Mouse (Mus musculus): Measurements from ENCODE around the gene Ubxn11. TPM values are rescaled to one million over a fixed set of nuclear protein-coding genes. Genes with fewer than 3 reads are reported as not detected.

The Ubxn11 gene
- polyA plus RNA-seq, 1 experiment = 6.2 TPM

GRCm38 (mm10) chr4:134149389-134149788 is 47.0 kb downstream of the Ubxn11 start:
- no peak for TF ChIP-seq GATA1 (IDR thresholded peaks at IDR 0.05; ENCODE audit: low read length)

- TF ChIP-seq GATA1 (IDR thresholded peaks at IDR 0.05; ENCODE audit: low read length) = no peak
These were observed 49.7 kb downstream of the Ubxn11 start for GRCm38 (mm10) chr4:134152112-134152511.

GRCm38 (mm10) chr4:134153656-134154055 is 51.3 kb downstream of the Ubxn11 start:
- no peak for TF ChIP-seq GATA1 (IDR thresholded peaks at IDR 0.05; ENCODE audit: low read length)

- no peak for TF ChIP-seq GATA1 (IDR thresholded peaks at IDR 0.05; ENCODE audit: low read length)
These were observed 52.0 kb downstream of the Ubxn11 start for GRCm38 (mm10) chr4:134154354-134154753.

GRCm38 (mm10) chr4:134155531-134155930 is 53.2 kb downstream of the Ubxn11 start:
- no peak for TF ChIP-seq GATA1 (IDR thresholded peaks at IDR 0.05; ENCODE audit: low read length)

DNA sequence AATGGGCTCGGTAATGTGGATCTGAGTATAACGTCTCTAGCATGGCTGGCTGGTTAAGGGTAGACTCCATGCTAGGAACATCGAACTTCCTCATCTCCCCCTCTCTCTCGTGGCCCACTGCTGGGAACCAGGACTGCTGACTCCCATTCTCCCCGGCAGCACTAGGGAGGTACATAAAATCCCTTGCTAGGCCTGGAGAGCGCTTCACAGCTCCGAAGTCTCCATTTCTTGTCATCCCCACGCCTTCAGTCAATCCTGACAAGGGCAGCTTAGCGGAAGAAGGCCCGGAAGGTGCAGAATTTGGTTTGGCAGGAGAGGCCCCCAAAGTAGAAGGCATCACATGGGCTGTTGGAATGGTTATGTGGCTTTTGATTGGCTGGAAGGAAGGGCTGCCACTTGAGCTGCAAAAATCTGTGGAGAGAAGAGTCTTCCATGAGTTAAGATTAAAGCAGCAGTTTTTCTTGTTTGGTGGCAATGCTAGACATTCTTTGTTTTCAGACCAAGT is 53.6 kb downstream of the Ubxn11 start:
- TF ChIP-seq GATA1 (IDR thresholded peaks at IDR 0.05; ENCODE audit: low read length) = no peak

- no peak for TF ChIP-seq GATA1 (IDR thresholded peaks at IDR 0.05; ENCODE audit: low read length)
These were observed 54.4 kb downstream of the Ubxn11 start for GRCm38 (mm10) chr4:134156744-134157143.

DNA sequence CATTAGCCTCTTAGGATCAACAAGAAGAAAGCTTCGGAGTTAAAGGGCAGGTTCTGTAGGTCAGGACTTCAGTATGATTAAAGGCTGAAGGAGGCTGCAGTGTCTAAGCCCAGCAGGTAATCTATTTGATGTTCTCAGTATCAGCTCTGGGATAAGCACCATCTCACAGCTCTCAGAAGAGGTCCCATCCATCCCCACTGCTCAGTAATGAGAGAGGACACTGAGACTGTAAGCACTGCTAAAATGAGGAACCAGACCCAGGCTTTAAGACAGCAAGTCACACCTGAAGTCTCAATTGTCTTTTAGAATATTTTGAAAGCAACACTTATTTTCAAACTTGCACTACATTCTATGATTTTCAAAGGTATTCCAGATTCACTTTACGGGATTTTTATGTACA is 55.2 kb downstream of the Ubxn11 start:
- no peak for TF ChIP-seq GATA1 (IDR thresholded peaks at IDR 0.05; ENCODE audit: low read length)

DNA sequence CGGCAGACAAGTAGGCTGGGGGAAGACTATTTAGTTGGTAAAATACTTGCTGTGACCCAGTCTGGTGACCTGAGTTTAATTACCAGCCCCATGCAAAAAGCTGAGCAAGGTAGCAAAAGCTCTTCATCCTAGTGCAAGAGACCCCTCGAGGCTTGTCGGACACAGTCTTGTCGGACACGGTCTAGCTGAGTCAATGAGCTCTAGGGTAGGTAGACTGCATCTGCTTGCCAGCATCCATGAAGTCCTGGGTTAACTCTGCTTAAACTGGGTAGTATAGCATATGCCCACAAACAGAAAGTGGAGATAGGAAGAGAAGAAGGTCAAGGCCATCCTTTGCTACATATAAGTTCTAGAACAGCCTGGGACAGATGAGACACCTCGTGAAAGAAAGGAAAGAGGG is 56.4 kb downstream of the Ubxn11 start:
- TF ChIP-seq GATA1 (IDR thresholded peaks at IDR 0.05; ENCODE audit: low read length) = no peak

DNA sequence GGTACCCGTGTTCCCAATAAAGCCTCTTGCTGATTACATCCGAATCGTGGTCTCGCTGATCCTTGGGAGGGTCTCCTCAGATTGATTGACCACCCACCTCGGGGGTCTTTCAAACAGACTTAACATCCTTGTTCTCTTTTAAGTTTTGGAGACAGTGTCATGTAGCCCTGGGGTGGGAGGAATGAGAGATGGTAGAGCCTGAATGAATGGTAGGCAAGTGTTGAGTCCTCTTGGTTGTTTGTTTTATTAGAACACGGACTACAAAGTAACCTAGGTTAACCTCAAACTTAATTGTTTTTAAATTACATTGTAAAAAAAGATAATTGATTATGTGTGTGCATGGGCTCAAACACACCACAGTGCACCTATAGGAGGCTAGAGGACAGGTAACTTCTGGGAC is 62.2 kb downstream of the Ubxn11 start:
- no peak for TF ChIP-seq GATA1 (IDR thresholded peaks at IDR 0.05; ENCODE audit: low read length)

DNA sequence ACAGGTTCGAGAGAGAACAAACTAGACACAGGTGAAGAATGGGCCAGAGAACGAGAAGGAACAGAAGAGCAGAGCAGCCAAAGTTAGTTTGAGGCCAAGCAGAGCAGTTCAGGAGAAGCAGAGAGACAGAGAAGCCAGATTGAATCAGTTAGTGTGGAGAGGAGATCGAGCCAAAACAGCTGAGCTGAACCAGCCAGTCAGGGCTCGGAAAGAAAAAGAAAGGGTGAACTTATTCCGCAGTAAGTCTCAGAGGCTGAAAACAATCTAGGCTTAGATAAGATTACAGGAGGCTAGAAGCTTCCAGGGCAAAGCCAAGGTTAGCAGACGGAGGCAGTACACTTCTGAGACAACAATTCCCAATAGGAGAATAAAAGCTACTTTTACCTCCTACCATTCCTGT is 62.7 kb downstream of the Ubxn11 start:
- TF ChIP-seq GATA1 (IDR thresholded peaks at IDR 0.05; ENCODE audit: low read length) = no peak

- no peak for TF ChIP-seq GATA1 (IDR thresholded peaks at IDR 0.05; ENCODE audit: low read length)
These were observed 63.4 kb downstream of the Ubxn11 start for GRCm38 (mm10) chr4:134165548-134166465.

GRCm38 (mm10) chr4:134166906-134167305 is 64.5 kb downstream of the Ubxn11 start:
- no peak for TF ChIP-seq GATA1 (IDR thresholded peaks at IDR 0.05; ENCODE audit: low read length)

DNA sequence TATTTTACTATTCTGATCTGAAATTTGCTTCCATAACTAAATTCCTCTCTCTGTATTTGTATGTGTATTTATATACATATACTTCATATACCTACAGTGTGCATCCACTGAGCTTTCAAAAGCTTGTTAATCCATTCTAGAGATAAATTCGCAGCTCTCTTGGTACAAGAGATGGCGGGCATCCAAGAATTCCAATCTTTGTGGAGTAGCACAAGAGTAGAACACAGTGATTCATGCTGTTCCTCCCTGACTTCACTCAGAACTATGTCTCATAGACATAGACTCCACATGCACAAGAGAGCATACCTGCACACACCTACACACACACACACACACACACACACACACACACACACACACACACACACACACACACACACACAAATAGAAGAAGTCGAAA is 70.0 kb downstream of the Ubxn11 start:
- TF ChIP-seq GATA1 (IDR thresholded peaks at IDR 0.05; ENCODE audit: low read length) = no peak

Other genes starting within 250 kb of the Ubxn11 start
- 2.4 and 3.7 TPM in 2 replicates for gene Rps6ka1, start 214.8 kb upstream of the Ubxn11 start, polyA plus RNA-seq (2012)
- gene Hmgn2, start 133.9 kb upstream of the Ubxn11 start, polyA plus RNA-seq (2012) = 641 and 793 TPM in 2 replicates
- gene Dhdds, start 101.7 kb upstream of the Ubxn11 start, polyA plus RNA-seq (2012) = 24.0 and 27.2 TPM in 2 replicates
- not detected in 2 replicates for gene Lin28a, start 83.7 kb upstream of the Ubxn11 start, polyA plus RNA-seq (2012)
- gene Zfp683, start 48.7 kb upstream of the Ubxn11 start, polyA plus RNA-seq (2012) = not detected in 2 replicates
- gene Crybg2, start 41.8 kb upstream of the Ubxn11 start, polyA plus RNA-seq (2012) = 0.13 TPM in 2 replicates
- gene Cd52, start 7.5 kb upstream of the Ubxn11 start, polyA plus RNA-seq (2012) = 0.18 TPM in 1 of 2 replicates, not detected in the other
- 86.9 and 168 TPM in 2 replicates for gene Sh3bgrl3, start 26.2 kb downstream of the Ubxn11 start, polyA plus RNA-seq (2012)
- 35.7 and 85.6 TPM in 2 replicates for gene Cep85, start 84.5 kb downstream of the Ubxn11 start, polyA plus RNA-seq (2012)
- gene Gm7534, start 100.4 kb downstream of the Ubxn11 start, polyA plus RNA-seq (2012) = not detected in 2 replicates
- not detected in 2 replicates for gene Catsper4, start 124.8 kb downstream of the Ubxn11 start, polyA plus RNA-seq (2012)
- not detected in 2 replicates for gene Cnksr1, start 135.8 kb downstream of the Ubxn11 start, polyA plus RNA-seq (2012)
- gene E130218I03Rik, start 141.1 kb downstream of the Ubxn11 start, polyA plus RNA-seq (2012) = 0.05 TPM in 1 of 2 replicates, not detected in the other
- 58.7 and 64.4 TPM in 2 replicates for gene Zfp593, start 143.0 kb downstream of the Ubxn11 start, polyA plus RNA-seq (2012)
- not detected in 2 replicates for gene Gm30191, start 144.4 kb downstream of the Ubxn11 start, polyA plus RNA-seq (2012)
- not detected in 2 replicates for gene Grrp1, start 151.5 kb downstream of the Ubxn11 start, polyA plus RNA-seq (2012)
- 4.3 and 4.6 TPM in 2 replicates for gene Pdik1l, start 185.3 kb downstream of the Ubxn11 start, polyA plus RNA-seq (2012)
- gene Trim63, start 212.6 kb downstream of the Ubxn11 start, polyA plus RNA-seq (2012) = not detected in 2 replicates
- 0.25 and 0.57 TPM in 2 replicates for gene Slc30a2, start 240.6 kb downstream of the Ubxn11 start, polyA plus RNA-seq (2012)